Mouse (Mus musculus) thymus, postnatal 0 days (tissue): ENCODE measurements at regions not wholly inside any gene's neighbourhood (a gene's known extent, or its start where the extent isn't known, plus 50 kb on each side); places are given as distances from the start of the nearest gene placed in this dataset.
"Not testable (repeated sequence)": the region's sequence is repeated elsewhere in the genome, so short reads cannot be mapped to it uniquely, and the experiment has no call there.

Experiments
- DNase-seq: peaks from one replicate; pipeline ENCODE4 v3.0.0-alpha.2; 2015; ENCODE audit warnings: low spot score

- no peak for DNase-seq
Measured at GRCm38 (mm10) chr14:76758589-76758988, 201.9 kb upstream of the Serp2 start.

GRCm38 (mm10) chr14:76755591-76756376 lies 199.1 kb upstream of the Serp2 start:
- no peak for DNase-seq

- no peak for DNase-seq
Measured at GRCm38 (mm10) chr14:76753734-76754133, 197.0 kb upstream of the Serp2 start.

- no peak for DNase-seq
Measured at GRCm38 (mm10) chr14:76749178-76749577, 192.5 kb upstream of the Serp2 start.

GRCm38 (mm10) chr14:76748711-76749110 lies 192.0 kb upstream of the Serp2 start:
- no peak for DNase-seq

GRCm38 (mm10) chr14:76747814-76748213 lies 191.1 kb upstream of the Serp2 start:
- no peak for DNase-seq

- DNase-seq, result no peak
Measured at GRCm38 (mm10) chr14:76746282-76746681, 189.6 kb upstream of the Serp2 start.

- no peak for DNase-seq
Measured at GRCm38 (mm10) chr14:76744674-76745433, 188.2 kb upstream of the Serp2 start.

- no peak for DNase-seq
Measured at GRCm38 (mm10) chr14:76742297-76742696, 185.6 kb upstream of the Serp2 start.

GRCm38 (mm10) chr14:76739836-76740597 lies 183.3 kb upstream of the Serp2 start:
- DNase-seq, result peak; percentile 33

- DNase-seq, result no peak
Measured at GRCm38 (mm10) chr14:76735997-76736396, 179.3 kb upstream of the Serp2 start.

- no peak for DNase-seq
Measured at GRCm38 (mm10) chr14:76735107-76735506, 178.4 kb upstream of the Serp2 start.

GRCm38 (mm10) chr14:76733258-76733823 lies 176.7 kb upstream of the Serp2 start:
- DNase-seq, result no peak

- DNase-seq, result no peak
Measured at GRCm38 (mm10) chr14:76731096-76731986, 174.7 kb upstream of the Serp2 start.

GRCm38 (mm10) chr14:76725844-76726243 lies 169.2 kb upstream of the Serp2 start:
- no peak for DNase-seq

- not testable (repeated sequence) for DNase-seq
Measured at GRCm38 (mm10) chr14:76725231-76725630, 168.5 kb upstream of the Serp2 start.

GRCm38 (mm10) chr14:76724826-76725225 lies 168.1 kb upstream of the Serp2 start:
- DNase-seq, result no peak

- DNase-seq, result no peak
Measured at GRCm38 (mm10) chr14:76724395-76724794, 167.7 kb upstream of the Serp2 start.

GRCm38 (mm10) chr14:76723551-76723950 lies 166.9 kb upstream of the Serp2 start:
- DNase-seq, result no peak

GRCm38 (mm10) chr14:76722297-76722696 lies 165.6 kb upstream of the Serp2 start:
- DNase-seq, result no peak

- DNase-seq, result no peak
Measured at GRCm38 (mm10) chr14:76721751-76722150, 165.1 kb upstream of the Serp2 start.
